Mouse (Mus musculus): ENCODE measurements around the gene Spaca6. TPM values are rescaled to one million over a fixed set of nuclear protein-coding genes. Genes with fewer than 3 reads are reported as not detected.

Gene Spaca6
- polyA plus RNA-seq, 1 experiment from 2014 or later, result 17.4 TPM

DNA sequence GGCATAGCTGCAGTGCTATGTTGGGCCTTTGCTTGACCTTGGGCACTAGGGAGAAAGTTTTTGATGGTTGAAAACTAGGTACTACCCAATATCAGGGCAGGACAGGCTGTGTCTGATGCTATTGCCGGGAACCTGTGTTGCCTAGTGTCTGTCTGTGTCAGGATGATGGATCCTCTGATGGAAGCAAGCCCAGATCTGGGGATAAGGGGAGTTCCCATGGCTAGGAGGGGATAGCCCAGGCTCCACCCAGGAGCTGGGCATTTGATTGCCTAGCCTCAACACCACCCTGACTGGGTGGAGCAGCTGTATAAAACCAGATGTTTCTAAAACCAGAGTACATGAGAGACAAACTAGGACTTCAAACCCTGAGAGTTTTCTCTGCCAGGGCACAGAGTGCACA lies 29.7 kb downstream of the Spaca6 start:
- no peak overlapping the region for H3K27ac ChIP-seq (ENCODE audit: low read length)
- H3K4me3 ChIP-seq (ENCODE audit: low read length), result no peak overlapping the region
- no peak for ATAC-seq (replicated peaks; ENCODE audit: extremely low read depth, insufficient read depth, low FRiP score)

GRCm38 (mm10) chr17:17857446-17857845 lies 30.5 kb downstream of the Spaca6 start:
- Histone ChIP-seq H3K4me3 (ENCODE audit: low read length) (no peak overlapping the region), H3K9me3 (replicated peaks; ENCODE audit: control insufficient read depth, low read length) (no peaks in the 10 kb centered on the region), H3K4me2 (ENCODE audit: low read depth, low read length) (no peak overlapping the region), H3K9ac (ENCODE audit: low read length) (no peak overlapping the region), H3K27ac (ENCODE audit: low read length) (no peak overlapping the region), H3K4me1 (ENCODE audit: control insufficient read depth, insufficient read depth, low read length) (no peaks in the 10 kb centered on the region), H3K27me3 (ENCODE audit: control insufficient read depth, insufficient read depth, low read length) (no peaks in the 10 kb centered on the region), H3K36me3 (ENCODE audit: control insufficient read depth, insufficient read depth) (no peaks in the 10 kb centered on the region)
- WGBS, result 72% methylated on average over 1 of the region's 1 CpGs
- ATAC-seq (replicated peaks; ENCODE audit: extremely low read depth, insufficient read depth, low FRiP score), result no peak

More for the DNA sequence above, 29.7 kb downstream of the Spaca6 start:
- Histone ChIP-seq H3K9me3 (replicated peaks; ENCODE audit: control insufficient read depth, low read length) (no peaks in the 10 kb centered on the region), H3K4me2 (ENCODE audit: low read depth, low read length) (no peak overlapping the region), H3K27me3 (ENCODE audit: control insufficient read depth, insufficient read depth, low read length) (no peaks in the 10 kb centered on the region), H3K9ac (ENCODE audit: low read length) (no peak overlapping the region), H3K4me1 (ENCODE audit: control insufficient read depth, insufficient read depth, low read length) (no peaks in the 10 kb centered on the region), H3K36me3 (ENCODE audit: control insufficient read depth, insufficient read depth) (no peaks in the 10 kb centered on the region)
- WGBS, result 58% methylated on average over 1 of the region's 1 CpGs

DNA sequence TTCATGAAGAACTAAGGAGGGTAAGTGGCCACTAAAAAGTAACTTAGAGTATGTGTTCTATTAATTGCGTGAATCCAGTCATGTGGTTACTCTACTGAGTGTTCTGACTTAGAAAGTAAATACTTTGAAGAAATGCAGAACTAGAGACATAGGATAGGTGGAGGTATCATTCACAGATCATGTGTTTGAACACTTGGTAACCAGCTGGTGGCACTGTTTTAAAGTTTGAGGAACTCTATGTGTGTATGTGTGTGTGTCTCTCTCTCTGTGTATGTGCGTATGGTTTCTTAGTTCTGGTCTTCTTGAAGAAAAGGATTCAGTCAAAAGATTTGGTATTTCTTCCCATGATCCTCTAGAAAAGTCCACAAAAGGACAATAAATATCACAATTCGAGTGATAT lies 33.2 kb downstream of the Spaca6 start:
- peaks cover 3% of the 10 kb centered on the region; the same call in 1 of the 2 replicates for H3K36me3 ChIP-seq (ENCODE audit: control insufficient read depth, insufficient read depth)
- no peak overlapping the region for H3K4me3 ChIP-seq (ENCODE audit: low read length)
- WGBS, result 81% methylated on average over 3 of the region's 3 CpGs
- H3K9ac ChIP-seq (ENCODE audit: low read length), result no peak overlapping the region
- no peaks in the 10 kb centered on the region for H3K9me3 ChIP-seq (replicated peaks; ENCODE audit: control insufficient read depth, low read length)
- ATAC-seq (replicated peaks; ENCODE audit: extremely low read depth, insufficient read depth, low FRiP score), result no peak
- no peaks in the 10 kb centered on the region for H3K4me1 ChIP-seq (ENCODE audit: control insufficient read depth, insufficient read depth, low read length)
- H3K27ac ChIP-seq (ENCODE audit: low read length), result no peak overlapping the region
- H3K4me2 ChIP-seq (ENCODE audit: low read depth, low read length), result no peak overlapping the region
- no peaks in the 10 kb centered on the region for H3K27me3 ChIP-seq (ENCODE audit: control insufficient read depth, insufficient read depth, low read length)

DNA sequence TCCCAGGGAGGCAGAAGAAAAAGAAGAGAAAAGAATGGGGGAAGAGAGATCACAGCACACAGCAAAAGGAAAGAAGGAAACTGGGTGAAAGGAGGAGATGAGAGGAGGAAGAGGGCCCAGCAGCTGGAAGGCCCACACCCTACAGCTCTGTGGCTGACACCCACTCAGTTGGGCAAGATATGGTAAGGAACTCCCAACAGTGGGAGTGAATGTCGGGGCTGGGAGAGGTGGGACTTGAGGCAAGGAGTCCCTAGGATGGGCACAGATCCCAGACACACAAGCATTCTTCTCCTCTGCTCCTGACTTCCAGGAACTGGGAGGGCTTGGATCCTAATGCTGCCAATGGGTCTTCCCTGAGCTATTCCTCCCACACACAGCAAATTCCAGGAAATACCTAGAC lies 35.4 kb downstream of the Spaca6 start:
- no peak overlapping the region for H3K4me2 ChIP-seq (ENCODE audit: low read depth, low read length)
- no peaks in the 10 kb centered on the region for H3K4me1 ChIP-seq (ENCODE audit: control insufficient read depth, insufficient read depth, low read length)
- no peaks in the 10 kb centered on the region for H3K27me3 ChIP-seq (ENCODE audit: control insufficient read depth, insufficient read depth, low read length)
- no peak overlapping the region for H3K27ac ChIP-seq (ENCODE audit: low read length)
- 73% methylated on average over 1 of the region's 1 CpGs for WGBS
- peaks cover 5% of the 10 kb centered on the region; the same call in 1 of the 2 replicates for H3K36me3 ChIP-seq (ENCODE audit: control insufficient read depth, insufficient read depth)
- H3K9ac ChIP-seq (ENCODE audit: low read length), result no peak overlapping the region
- no peaks in the 10 kb centered on the region for H3K9me3 ChIP-seq (replicated peaks; ENCODE audit: control insufficient read depth, low read length)
- no peak overlapping the region for H3K4me3 ChIP-seq (ENCODE audit: low read length)
- 0 out of 2 replicates have a peak, but pooled peaks have one; percentile 32 for ATAC-seq (replicated peaks; ENCODE audit: extremely low read depth, insufficient read depth, low FRiP score)

DNA sequence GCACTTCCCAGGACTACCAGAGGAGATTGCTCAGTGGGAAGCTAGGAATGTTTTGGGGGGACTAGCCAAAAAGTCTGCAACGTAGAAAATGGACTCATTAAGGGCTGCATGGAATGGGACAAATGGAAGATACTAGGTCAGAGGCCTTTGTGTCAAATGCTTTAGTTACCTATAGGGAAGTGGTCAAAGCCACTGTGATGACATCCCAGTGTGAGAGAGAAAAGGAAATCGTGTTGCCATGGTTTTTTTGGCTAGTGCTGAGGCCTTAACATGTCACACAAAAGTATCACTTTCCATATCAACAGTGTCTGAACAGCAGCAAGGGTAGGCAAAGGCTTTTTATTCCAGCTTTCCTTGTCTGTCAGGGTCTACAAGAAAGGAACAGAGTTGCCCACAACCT lies 38.2 kb downstream of the Spaca6 start:
- H3K27me3 ChIP-seq (ENCODE audit: control insufficient read depth, insufficient read depth, low read length), result no peaks in the 10 kb centered on the region
- H3K9me3 ChIP-seq (replicated peaks; ENCODE audit: control insufficient read depth, low read length), result no peaks in the 10 kb centered on the region
- H3K27ac ChIP-seq (ENCODE audit: low read length), result no peak overlapping the region
- no peak overlapping the region for H3K4me2 ChIP-seq (ENCODE audit: low read depth, low read length)
- WGBS, result 58% methylated on average over 2 of the region's 2 CpGs
- no peaks in the 10 kb centered on the region for H3K4me1 ChIP-seq (ENCODE audit: control insufficient read depth, insufficient read depth, low read length)
- peaks cover 5% of the 10 kb centered on the region; the same call in 1 of the 2 replicates for H3K36me3 ChIP-seq (ENCODE audit: control insufficient read depth, insufficient read depth)
- no peak overlapping the region for H3K9ac ChIP-seq (ENCODE audit: low read length)
- ATAC-seq (replicated peaks; ENCODE audit: extremely low read depth, insufficient read depth, low FRiP score), result no peak
- no peak overlapping the region for H3K4me3 ChIP-seq (ENCODE audit: low read length)

- Histone ChIP-seq H3K4me2 (ENCODE audit: low read depth, low read length) (no peak overlapping the region), H3K27ac (ENCODE audit: low read length) (no peak overlapping the region), H3K4me1 (ENCODE audit: control insufficient read depth, insufficient read depth, low read length) (no peaks in the 10 kb centered on the region), H3K4me3 (ENCODE audit: low read length) (no peak overlapping the region), H3K9me3 (replicated peaks; ENCODE audit: control insufficient read depth, low read length) (no peaks in the 10 kb centered on the region), H3K36me3 (ENCODE audit: control insufficient read depth, insufficient read depth) (peaks cover 5% of the 10 kb centered on the region; the same call in 1 of the 2 replicates), H3K9ac (ENCODE audit: low read length) (no peak overlapping the region), H3K27me3 (ENCODE audit: control insufficient read depth, insufficient read depth, low read length) (no peaks in the 10 kb centered on the region)
- 83% methylated on average over 11 of the region's 11 CpGs for WGBS
- ATAC-seq (replicated peaks; ENCODE audit: extremely low read depth, insufficient read depth, low FRiP score), result no peak
Observed at GRCm38 (mm10) chr17:17866801-17867469, 40.0 kb downstream of the Spaca6 start.

DNA sequence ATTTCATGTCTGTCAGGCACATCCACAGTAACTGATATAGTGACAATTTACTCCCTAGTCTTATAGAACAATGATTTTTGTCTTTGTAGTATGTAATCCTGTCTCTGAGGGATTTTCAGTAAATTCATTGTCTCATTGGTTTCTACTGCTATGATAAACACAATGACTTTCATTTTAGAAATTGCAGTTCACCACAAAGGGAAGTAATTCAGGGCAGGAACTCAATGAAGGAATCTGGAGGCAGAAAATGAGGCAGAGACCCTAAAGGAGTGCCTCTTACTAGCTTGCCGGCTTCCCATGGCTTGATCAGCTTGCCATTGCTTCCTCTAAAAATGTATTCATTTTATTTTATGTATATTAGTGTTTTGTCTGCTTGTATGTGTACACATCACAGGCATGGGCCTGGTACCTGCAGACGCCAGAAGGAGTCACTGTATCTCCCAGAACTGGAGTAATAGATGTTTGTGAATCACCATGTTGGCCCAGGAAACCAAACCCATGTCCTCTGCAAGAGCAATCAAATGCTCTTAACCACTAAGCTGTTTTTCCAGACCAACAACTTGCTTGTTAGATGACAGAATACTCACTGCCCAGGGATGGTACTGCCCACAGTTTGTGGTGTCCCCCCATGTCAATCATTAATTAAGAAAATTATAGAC lies 44.1 kb downstream of the Spaca6 start:
- WGBS, result 67% methylated on average over 2 of the region's 2 CpGs
- H3K9ac ChIP-seq (ENCODE audit: low read length), result no peak overlapping the region
- H3K27ac ChIP-seq (ENCODE audit: low read length), result no peak overlapping the region
- H3K27me3 ChIP-seq (ENCODE audit: control insufficient read depth, insufficient read depth, low read length), result no peaks in the 10 kb centered on the region
- H3K4me2 ChIP-seq (ENCODE audit: low read depth, low read length), result no peak overlapping the region
- no peak overlapping the region for H3K4me3 ChIP-seq (ENCODE audit: low read length)
- ATAC-seq (replicated peaks; ENCODE audit: extremely low read depth, insufficient read depth, low FRiP score), result no peak
- no peaks in the 10 kb centered on the region for H3K9me3 ChIP-seq (replicated peaks; ENCODE audit: control insufficient read depth, low read length)
- H3K36me3 ChIP-seq (ENCODE audit: control insufficient read depth, insufficient read depth), result no peaks in the 10 kb centered on the region
- no peaks in the 10 kb centered on the region for H3K4me1 ChIP-seq (ENCODE audit: control insufficient read depth, insufficient read depth, low read length)

DNA sequence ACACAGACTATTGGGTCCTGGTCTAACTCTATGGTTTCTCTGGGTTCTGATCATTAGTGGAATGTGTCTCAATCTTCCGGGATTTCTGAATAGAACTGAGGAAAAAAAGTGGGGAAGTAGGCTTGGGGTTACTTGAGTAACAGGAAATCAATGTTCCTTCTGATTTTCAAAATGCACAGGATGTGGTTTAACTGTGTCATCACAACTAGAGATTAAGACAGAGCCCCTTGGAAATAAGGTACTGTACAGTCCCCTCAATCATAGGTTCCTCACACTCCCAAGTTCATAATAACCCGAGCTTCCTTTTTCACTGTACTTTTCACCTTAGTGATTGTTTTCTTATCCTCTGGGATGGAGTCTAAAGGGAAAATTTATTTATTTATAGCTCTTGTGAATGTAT lies 44.7 kb downstream of the Spaca6 start:
- Histone ChIP-seq H3K4me3 (ENCODE audit: low read length) (no peak overlapping the region), H3K9ac (ENCODE audit: low read length) (no peak overlapping the region), H3K36me3 (ENCODE audit: control insufficient read depth, insufficient read depth) (no peaks in the 10 kb centered on the region), H3K4me2 (ENCODE audit: low read depth, low read length) (no peak overlapping the region), H3K9me3 (replicated peaks; ENCODE audit: control insufficient read depth, low read length) (no peaks in the 10 kb centered on the region), H3K27ac (ENCODE audit: low read length) (no peak overlapping the region), H3K27me3 (ENCODE audit: control insufficient read depth, insufficient read depth, low read length) (no peaks in the 10 kb centered on the region), H3K4me1 (ENCODE audit: control insufficient read depth, insufficient read depth, low read length) (no peaks in the 10 kb centered on the region)
- ATAC-seq (replicated peaks; ENCODE audit: extremely low read depth, insufficient read depth, low FRiP score), result no peak
- WGBS, result 77% methylated on average over 2 of the region's 2 CpGs

- no peaks in the 10 kb centered on the region for H3K36me3 ChIP-seq (ENCODE audit: control insufficient read depth, insufficient read depth)
- no peak overlapping the region for H3K9ac ChIP-seq (ENCODE audit: low read length)
- no peak overlapping the region for H3K4me3 ChIP-seq (ENCODE audit: low read length)
- no peak for ATAC-seq (replicated peaks; ENCODE audit: extremely low read depth, insufficient read depth, low FRiP score)
- 71% methylated on average over 1 of the region's 1 CpGs for WGBS
- H3K27me3 ChIP-seq (ENCODE audit: control insufficient read depth, insufficient read depth, low read length), result no peaks in the 10 kb centered on the region
- no peaks in the 10 kb centered on the region for H3K4me1 ChIP-seq (ENCODE audit: control insufficient read depth, insufficient read depth, low read length)
- no peaks in the 10 kb centered on the region for H3K9me3 ChIP-seq (replicated peaks; ENCODE audit: control insufficient read depth, low read length)
- H3K27ac ChIP-seq (ENCODE audit: low read length), result no peak overlapping the region
- H3K4me2 ChIP-seq (ENCODE audit: low read depth, low read length), result no peak overlapping the region
Observed at GRCm38 (mm10) chr17:17879347-17879746, 52.4 kb downstream of the Spaca6 start.
